Mouse (Mus musculus) megakaryocyte progenitor cell, adult 5-6 weeks (primary cell): Measurements from ENCODE around the gene Iffo2. TPM values are rescaled to one million over a fixed set of nuclear protein-coding genes. Genes with fewer than 3 reads are reported as not detected.

Source experiments
- ATAC-seq: replicated peaks from 2 replicates; pipeline ENCODE4 v1.8.0; 2016; ENCODE audit warnings: mild to moderate bottlenecking, moderate TSS enrichment, inconsistent platforms; ENCODE audit not compliant: poor library complexity
- total RNA-seq, 2 experiments: library from RNA; stranded (forward) in 1 of 2; stranded (reverse) in 1 of 2; fragments of 157-497, 149-512 nt in 1 of 2; fragments of 200-1000 nt in 1 of 2; gene quantifications; 2 replicates each; pipeline versions ENCODE4 v1.2.3 to v1.2.4; 2015 to 2017

Iffo2 gene
- total RNA-seq, 2 experiments from 2014 or later, result 0.33 to 0.69 TPM

DNA sequence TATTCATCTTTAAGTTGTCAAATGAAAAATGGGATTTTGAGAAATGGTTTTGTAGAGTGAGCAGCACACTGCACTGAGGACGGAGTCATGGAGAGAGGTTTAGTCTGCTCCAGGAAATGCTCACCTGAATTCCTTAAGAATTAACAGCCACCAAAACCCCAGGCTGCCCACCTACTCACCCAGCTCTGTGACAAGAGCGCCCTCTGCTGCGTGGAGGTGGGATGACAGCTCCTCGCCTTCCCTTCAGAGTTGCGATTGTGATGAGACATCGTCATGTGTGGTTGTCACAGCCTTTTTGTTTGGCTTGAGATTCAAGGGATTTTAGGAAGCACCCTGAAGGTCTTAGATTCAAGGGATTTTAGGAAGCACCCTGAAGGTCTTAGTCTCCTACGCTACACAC, 106.0 kb downstream of the Iffo2 start:
- peak; percentile 61 for ATAC-seq

DNA sequence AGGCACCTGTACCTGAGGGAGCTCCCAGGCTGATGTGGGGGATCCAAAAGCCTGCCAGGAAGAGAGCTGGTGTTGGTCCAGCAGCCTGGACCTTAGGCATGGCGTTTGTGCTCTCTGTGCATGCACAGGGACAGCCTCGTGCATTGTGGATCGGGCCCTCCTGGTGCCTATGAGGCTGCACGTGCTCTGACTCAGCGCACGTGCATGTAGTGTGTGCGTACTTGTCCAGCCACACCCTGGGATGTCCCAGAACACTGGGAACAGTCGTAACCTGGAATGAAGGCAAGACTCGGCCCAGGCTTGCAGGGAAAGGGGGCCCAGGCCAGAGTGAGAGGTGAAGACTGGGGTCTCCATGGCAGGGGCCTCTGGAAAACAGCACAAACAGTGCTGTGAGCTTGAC, 107.5 kb downstream of the Iffo2 start:
- no peak for ATAC-seq

GRCm38 (mm10) chr4:139638356-139638755, 108.0 kb downstream of the Iffo2 start:
- ATAC-seq, result no peak

GRCm38 (mm10) chr4:139639801-139640200, 109.5 kb downstream of the Iffo2 start:
- ATAC-seq, result peak; percentile 5; the same call in 1 of the 2 replicates

DNA sequence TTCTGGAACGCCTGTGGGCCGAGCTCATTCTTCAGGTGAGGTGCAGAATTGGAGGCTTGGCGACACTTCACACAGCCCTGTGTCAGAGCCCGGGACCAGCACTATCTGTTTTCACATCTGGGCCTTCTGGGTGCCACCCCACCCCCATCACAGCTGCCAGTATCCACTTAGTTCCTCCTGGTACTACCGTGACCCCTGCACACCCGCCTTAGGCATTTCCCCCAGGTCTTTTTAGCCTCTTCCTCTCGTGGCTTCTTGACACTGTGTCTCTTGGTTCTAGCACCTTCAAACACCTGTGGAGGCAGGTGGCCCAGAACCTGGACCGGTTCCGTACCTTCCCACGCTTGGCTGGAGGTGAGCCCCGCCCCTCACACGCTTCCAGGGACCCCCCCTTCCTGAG, 110.0 kb downstream of the Iffo2 start:
- ATAC-seq, result peak; percentile 38

- peak; percentile 51 for ATAC-seq
Measured at GRCm38 (mm10) chr4:139640775-139641174, 110.4 kb downstream of the Iffo2 start.

DNA sequence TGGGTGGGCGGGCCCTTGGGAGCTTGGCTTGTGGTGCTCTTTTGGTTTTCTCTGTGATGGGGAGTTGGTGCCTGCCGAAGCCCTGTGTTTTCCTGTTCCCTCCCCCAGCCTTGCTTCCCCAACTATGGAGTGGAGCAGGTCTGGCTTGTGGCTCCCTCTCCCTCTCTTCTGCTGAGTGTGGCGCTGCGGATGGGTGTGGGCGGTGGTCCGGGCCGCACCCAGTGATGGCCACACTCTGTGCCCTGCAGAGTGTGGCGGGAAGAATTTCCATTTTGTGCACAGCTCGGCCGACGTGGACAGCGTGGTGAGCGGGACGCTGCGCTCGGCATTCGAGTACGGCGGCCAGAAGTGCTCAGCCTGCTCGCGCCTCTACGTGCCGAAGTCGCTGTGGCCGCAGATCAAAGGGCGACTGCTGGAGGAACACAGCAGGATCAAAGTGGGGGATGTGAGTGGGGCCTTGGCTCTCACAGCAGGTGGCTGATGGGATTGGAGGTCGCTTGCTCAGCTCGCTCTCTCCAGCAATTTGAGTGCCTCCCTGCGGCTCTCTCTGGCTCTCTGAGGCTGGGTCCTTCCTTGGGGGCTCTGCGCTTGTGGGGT, 111.6 kb downstream of the Iffo2 start:
- ATAC-seq, result no peak

DNA sequence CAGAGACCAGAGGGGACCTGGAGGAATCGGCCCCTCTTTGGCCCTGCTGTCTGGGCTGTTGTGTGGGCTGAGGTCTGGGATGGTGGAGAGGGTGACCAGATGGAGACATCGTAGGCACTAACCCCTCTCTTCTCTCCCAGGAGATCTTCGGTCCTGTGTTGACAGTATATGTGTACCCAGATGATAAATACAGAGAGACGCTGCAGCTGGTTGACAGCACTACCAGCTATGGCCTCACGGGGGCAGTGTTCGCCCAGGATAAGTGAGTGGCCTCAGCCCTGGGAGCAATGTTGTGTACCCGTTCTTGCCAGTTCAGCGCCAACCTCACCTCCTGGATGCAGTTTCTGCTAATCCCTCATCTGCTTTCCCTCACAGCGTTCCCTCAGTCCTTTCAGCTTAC, 113.6 kb downstream of the Iffo2 start:
- ATAC-seq, result peak; percentile 76

DNA sequence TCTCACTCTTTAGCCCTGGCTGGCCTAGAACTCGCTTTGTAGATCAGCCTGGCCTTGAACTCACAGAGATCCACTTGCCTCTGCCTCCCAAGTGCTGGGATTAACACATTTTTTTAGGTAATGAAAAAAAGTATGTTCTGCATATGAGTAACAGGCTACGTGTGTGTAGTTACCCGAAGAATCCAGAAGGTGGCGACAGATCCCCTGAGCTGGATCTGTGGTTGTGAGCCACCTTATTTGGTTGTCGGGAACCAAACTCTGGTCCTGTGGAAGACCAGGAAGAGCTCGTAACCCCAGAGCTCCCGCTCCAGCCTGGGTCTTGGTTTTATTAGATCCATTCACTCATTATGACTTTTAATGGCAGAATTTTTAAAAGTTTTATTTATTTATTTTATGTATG, 116.6 kb downstream of the Iffo2 start:
- ATAC-seq, result 0 out of 2 replicates have a peak, but pooled peaks have one; percentile 27

DNA sequence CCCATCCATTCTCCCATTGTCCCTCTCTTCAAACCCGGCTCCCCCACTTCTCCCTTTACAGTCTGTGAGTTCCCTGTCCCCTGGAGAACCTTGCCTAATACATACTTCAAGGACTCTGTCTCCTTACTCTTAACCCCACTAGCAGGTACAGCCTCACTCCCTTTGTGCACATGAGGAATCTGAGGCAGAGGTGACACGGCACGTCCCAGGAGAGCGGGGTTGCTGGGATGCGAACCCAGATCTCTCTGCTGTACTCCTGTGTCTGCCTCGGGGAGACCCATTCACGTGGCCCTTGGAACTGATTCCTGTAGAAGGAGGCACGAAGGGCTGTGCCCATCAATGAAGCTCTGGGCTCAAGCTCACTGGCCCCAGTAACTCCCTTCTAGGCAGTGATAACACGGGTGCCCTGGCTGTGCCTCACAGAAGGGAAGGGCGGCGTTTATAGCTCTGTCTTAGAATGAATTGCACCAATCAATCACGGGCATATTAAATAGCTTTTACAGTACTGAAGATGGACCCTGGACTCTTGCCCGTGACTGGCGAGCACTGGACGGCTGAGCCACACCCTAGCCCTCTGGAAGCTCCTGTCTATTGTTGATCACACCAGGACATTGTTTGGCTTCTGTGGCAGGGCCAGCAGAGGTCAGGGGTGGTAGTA, 119.9 kb downstream of the Iffo2 start:
- ATAC-seq, result no peak

DNA sequence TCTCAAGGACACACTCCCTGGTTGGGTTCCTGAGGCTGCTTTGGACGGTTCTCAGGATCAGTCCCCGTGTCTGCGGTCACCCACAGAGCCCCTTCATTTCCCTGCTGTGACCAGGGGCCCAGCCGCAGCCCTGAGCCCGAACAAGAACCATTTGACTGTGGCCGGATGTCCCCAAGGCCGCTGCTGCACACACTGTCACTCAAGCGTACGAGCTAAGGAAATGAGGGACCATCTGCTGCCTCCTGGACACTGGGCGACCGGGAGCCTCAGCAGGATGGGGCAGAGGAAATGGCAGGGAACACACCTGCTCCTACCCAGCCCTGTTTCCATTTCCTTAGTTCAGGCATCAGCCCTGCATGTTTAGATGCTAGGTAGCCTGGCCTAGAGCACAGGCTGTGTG, 120.6 kb downstream of the Iffo2 start:
- ATAC-seq, result peak; percentile 23; the same call in 1 of the 2 replicates

- no peak for ATAC-seq
Measured at GRCm38 (mm10) chr4:139653238-139653637, 122.9 kb downstream of the Iffo2 start, which contains the start of gene Tas1r2. TSS of gene Tas1r2 (plus strand) at chr4:139653538.

- no peak for ATAC-seq
Measured at GRCm38 (mm10) chr4:139661897-139662296, 131.5 kb downstream of the Iffo2 start.

- ATAC-seq, result no peak
Measured at GRCm38 (mm10) chr4:139667632-139668031, 137.3 kb downstream of the Iffo2 start.

DNA sequence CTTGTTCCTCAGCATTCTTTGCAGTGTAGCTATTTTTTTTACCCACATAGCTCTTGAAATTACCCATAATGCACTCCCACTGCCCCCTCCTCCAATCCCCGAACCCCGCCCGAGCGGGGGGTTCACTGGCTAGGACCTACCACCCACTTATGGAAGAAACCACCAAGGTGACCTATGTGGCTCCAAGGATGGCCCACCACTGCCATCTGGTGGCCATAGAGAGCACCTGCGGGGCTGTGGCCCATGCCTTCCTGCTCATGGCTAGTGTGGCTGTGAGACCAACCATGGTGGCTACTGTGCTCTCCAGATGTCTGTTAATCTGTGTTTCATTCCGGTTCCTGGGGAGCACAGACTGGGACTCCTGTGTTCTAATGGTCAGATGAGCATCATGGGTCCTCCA, 139.5 kb downstream of the Iffo2 start:
- peak; percentile 97 for ATAC-seq

Other genes starting within 250 kb of the Iffo2 start
- 3.5 and 5.6 TPM in 2 replicates for gene Pqlc2, start 219.8 kb upstream of the Iffo2 start, total RNA-seq (2015)
- gene Pqlc2, start 219.8 kb upstream of the Iffo2 start, total RNA-seq (2017), result 1.3 and 3.9 TPM in 2 replicates
- gene Akr7a5, start 219.8 kb upstream of the Iffo2 start, total RNA-seq (2015), result 10.6 and 11.8 TPM in 2 replicates
- 11.2 and 13.0 TPM in 2 replicates for gene Akr7a5, start 219.8 kb upstream of the Iffo2 start, total RNA-seq (2017)
- gene Mrto4, start 178.0 kb upstream of the Iffo2 start, total RNA-seq (2015), result 150 and 154 TPM in 2 replicates
- 72.2 and 75.9 TPM in 2 replicates for gene Mrto4, start 178.0 kb upstream of the Iffo2 start, total RNA-seq (2017)
- gene Emc1, start 178.0 kb upstream of the Iffo2 start, total RNA-seq (2015), result 19.2 and 19.8 TPM in 2 replicates
- gene Emc1, start 178.0 kb upstream of the Iffo2 start, total RNA-seq (2017), result 30.3 and 42.6 TPM in 2 replicates
- 63.6 and 83.1 TPM in 2 replicates for gene Ubr4, start 177.9 kb upstream of the Iffo2 start, total RNA-seq (2015)
- gene Ubr4, start 177.9 kb upstream of the Iffo2 start, total RNA-seq (2017), result 41.7 and 46.1 TPM in 2 replicates
- not detected in 2 replicates for gene Gm21969, start 72.6 kb downstream of the Iffo2 start, total RNA-seq (2015)
- gene Gm21969, start 72.6 kb downstream of the Iffo2 start, total RNA-seq (2017), result not detected in 2 replicates
- 11.1 and 14.7 TPM in 2 replicates for gene Aldh4a1, start 92.3 kb downstream of the Iffo2 start, total RNA-seq (2015)
- gene Aldh4a1, start 92.3 kb downstream of the Iffo2 start, total RNA-seq (2017), result 20.0 and 22.3 TPM in 2 replicates
- gene Tas1r2, start 123.0 kb downstream of the Iffo2 start, total RNA-seq (2015), result not detected in 2 replicates
- not detected in 2 replicates for gene Tas1r2, start 123.0 kb downstream of the Iffo2 start, total RNA-seq (2017)